Mouse (Mus musculus): Measurements from ENCODE around the gene Gm49601. TPM values are rescaled to one million over a fixed set of nuclear protein-coding genes. Genes with fewer than 3 reads are reported as not detected.

The Gm49601 gene
- polyA plus RNA-seq, 1 experiment from 2014 or later = 21.0 TPM

DNA sequence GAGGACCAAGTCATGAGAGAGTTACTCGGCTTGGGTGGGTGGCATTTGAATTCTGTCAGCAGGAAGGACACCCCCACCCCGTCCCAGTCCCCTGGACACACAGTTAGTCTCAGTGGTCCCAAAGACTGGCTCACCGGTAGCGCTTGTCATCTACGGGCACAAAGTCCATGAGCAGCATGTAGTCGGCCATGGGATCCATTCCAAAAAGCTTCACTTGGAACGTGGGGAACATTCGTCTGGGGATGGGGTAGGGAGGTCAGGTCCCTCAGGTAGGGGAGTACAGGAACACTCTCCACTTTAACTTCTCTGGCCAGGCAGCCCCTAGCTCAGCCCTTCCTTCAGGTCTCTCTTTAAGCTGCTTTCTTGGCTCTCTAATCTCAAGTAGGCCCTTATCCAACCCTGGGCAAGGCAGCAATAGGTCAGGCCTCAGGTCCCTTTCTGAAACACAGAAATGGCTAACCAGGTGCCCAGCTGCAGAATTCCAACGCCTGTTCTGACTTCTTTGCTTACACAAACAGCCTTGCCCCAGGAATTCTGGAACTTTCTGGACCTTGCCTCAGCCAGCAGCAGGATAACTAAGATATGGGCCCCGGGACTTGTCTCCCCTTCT lies 41.2 kb downstream of the Gm49601 start:
- no peaks in the 10 kb centered on the region for H3K9me3 ChIP-seq
- H3K27ac ChIP-seq = no peak overlapping the region
- H3K9ac ChIP-seq = no peak overlapping the region
- no peaks in the 10 kb centered on the region for H3K36me3 ChIP-seq
- H3K27me3 ChIP-seq = peaks cover 99% of the 10 kb centered on the region
- H3K4me3 ChIP-seq = peak overlapping the region; percentile 35; the same call in 1 of the 2 replicates
- ATAC-seq (ENCODE audit: low FRiP score) = no peak
- peak overlapping the region; percentile 60; the same call in 1 of the 2 replicates for H3K4me2 ChIP-seq
- H3K4me1 ChIP-seq (replicated peaks) = peaks cover 50% of the 10 kb centered on the region
- 14% methylated on average over 10 of the region's 10 CpGs for WGBS

DNA sequence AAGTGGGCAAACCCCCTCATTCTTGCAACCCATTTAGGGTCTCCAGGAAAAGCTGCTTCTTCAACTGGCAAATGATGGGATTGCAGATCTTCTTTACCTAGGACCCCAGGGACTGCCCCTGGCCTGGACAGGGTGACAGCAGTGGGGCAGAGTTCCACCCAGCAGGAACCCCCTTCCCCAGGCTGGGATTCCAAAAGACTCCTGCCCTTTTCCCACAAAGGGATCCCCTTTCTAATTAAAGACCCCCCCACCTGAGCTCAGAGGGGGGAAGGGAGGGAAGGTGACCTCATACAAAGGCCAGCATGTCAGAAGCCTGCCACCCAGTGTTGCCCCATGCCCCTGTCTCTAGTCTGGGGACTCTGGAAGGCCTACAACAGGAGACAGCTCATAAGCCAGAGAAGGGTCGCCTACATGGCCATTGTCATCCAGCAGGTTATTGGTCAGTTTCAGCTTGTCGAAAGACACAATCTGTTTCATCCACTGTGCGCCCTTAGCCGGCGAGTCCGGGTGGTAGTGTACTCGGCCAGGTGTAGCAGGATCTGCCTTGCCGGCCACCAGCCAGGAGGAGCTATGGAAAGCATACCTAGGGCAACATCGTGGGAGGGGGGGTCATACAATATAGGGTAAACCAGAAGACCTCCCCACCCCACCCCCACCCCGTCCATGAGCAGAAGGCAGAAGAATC lies 42.4 kb downstream of the Gm49601 start:
- Histone ChIP-seq H3K27me3 (peaks cover 97% of the 10 kb centered on the region), H3K4me2 (no peak overlapping the region), H3K9ac (no peak overlapping the region), H3K36me3 (no peaks in the 10 kb centered on the region), H3K9me3 (no peaks in the 10 kb centered on the region), H3K27ac (no peak overlapping the region), H3K4me1 (replicated peaks) (peaks cover 50% of the 10 kb centered on the region), H3K4me3 (no peak overlapping the region)
- no peak for ATAC-seq (ENCODE audit: low FRiP score)
- WGBS = 10% methylated on average over 10 of the region's 10 CpGs

DNA sequence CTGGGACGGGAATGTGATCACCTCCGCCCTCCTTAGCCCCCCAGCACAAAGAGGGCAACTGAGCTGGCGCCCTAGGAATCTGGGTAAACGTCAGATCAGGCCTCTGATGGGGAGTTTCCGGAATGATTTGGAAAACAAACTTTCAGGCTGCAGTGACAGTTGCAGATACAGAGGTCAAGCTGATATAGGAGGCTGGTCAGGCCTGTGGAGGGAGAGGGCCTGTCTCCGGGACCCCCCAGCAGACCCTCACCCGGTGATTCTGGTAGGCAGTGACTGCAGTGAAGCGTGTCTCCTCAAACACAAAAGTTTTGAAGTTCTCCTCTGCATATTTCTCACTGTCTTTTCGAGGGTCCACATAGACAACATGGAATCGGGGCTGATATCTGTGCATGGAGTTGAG lies 43.1 kb downstream of the Gm49601 start:
- WGBS = 13% methylated on average over 10 of the region's 10 CpGs
- peaks cover 97% of the 10 kb centered on the region for H3K27me3 ChIP-seq
- peaks cover 44% of the 10 kb centered on the region for H3K4me1 ChIP-seq (replicated peaks)
- H3K9ac ChIP-seq = no peak overlapping the region
- ATAC-seq (ENCODE audit: low FRiP score) = no peak
- no peak overlapping the region for H3K4me2 ChIP-seq
- no peak overlapping the region for H3K27ac ChIP-seq
- H3K4me3 ChIP-seq = peak overlapping the region; percentile 41; the same call in 1 of the 2 replicates
- no peaks in the 10 kb centered on the region for H3K9me3 ChIP-seq
- no peaks in the 10 kb centered on the region for H3K36me3 ChIP-seq

DNA sequence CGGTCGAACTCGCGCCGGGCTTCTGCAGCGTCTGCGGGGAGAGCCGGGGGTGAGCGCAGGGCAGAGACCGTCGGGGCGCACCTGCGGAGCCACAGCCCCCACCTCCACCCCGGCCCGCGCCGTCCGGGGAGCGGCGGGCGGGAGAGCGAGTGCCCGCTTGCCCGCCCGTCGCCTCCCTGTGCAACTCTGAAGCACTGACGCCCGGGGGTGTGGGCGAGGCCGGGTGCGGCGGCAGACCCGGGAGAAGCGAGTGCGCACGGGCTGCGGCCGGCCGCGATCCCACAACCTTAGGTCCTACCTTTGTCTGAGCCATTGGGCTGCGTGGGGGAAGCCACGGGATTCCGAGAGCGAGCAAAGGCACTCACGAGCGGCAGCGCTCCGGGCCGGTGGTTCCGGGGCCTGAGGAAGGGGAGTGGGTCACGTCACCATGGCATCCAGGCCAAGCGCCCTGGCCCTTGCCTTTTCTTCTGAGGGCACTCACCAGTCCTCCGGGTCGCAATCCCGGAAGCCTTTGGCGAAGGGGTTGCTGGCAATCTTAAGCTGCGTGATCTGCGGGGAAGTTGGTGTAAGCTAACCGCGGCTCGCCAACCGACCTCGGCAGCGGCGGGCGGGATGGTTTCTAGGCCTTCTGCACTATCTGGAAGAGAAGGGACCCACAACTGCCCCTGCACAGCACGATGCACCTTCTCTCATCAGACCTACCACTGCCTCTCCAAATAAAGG lies 43.6 kb downstream of the Gm49601 start:
- no peak overlapping the region for H3K27ac ChIP-seq
- H3K27me3 ChIP-seq = peaks cover 97% of the 10 kb centered on the region
- peaks cover 39% of the 10 kb centered on the region for H3K4me1 ChIP-seq (replicated peaks)
- no peaks in the 10 kb centered on the region for H3K9me3 ChIP-seq
- H3K4me2 ChIP-seq = peak overlapping the region; percentile 56
- WGBS = 1% methylated on average over 60 of the region's 67 CpGs
- ATAC-seq (ENCODE audit: low FRiP score) = peak; percentile 11; the same call in 1 of the 2 replicates
- no peaks in the 10 kb centered on the region for H3K36me3 ChIP-seq
- peak overlapping the region; percentile 41 for H3K4me3 ChIP-seq
- H3K9ac ChIP-seq = peak overlapping the region; percentile 58; the same call in 1 of the 2 replicates

DNA sequence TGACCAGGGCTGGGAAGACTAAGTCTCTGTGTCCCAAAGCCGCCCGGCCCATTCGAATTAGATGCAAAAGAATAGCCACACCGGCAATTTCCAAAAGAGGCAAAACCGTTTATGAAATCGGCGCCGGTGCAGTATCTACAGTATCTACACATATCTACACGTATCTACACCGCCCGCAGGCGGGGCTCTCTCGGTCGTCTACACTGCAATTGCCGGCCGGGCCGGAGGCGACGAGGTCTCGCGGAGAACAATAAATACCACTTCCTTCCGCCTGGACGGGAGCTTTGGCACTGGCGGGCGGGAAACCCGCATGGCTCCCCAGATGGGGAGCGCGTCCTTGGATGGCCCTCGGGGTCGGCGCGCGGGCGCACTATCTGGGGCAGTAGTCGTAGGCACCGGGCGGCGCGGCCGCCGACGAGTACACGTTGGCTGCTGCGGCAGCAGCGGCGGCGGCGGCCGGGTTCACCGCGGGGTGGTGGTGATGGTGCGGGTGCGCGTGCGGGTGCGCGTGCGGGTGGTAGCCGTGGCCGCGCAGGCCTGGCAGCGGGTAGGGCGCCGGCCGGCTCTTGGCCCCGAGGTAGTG lies 44.5 kb downstream of the Gm49601 start:
- WGBS = 1% methylated on average over 66 of the region's 66 CpGs
- Histone ChIP-seq H3K4me2 (peak overlapping the region; percentile 56), H3K4me1 (replicated peaks) (peaks cover 39% of the 10 kb centered on the region), H3K4me3 (peak overlapping the region; percentile 41), H3K9me3 (no peaks in the 10 kb centered on the region), H3K9ac (peak overlapping the region; percentile 58), H3K27ac (0 out of 2 replicates have a peak overlapping the region, but pooled peaks have one; percentile 8), H3K27me3 (peaks cover 97% of the 10 kb centered on the region), H3K36me3 (no peaks in the 10 kb centered on the region)
- 0 out of 2 replicates have a peak, but pooled peaks have one; percentile 22 for ATAC-seq (ENCODE audit: low FRiP score)

DNA sequence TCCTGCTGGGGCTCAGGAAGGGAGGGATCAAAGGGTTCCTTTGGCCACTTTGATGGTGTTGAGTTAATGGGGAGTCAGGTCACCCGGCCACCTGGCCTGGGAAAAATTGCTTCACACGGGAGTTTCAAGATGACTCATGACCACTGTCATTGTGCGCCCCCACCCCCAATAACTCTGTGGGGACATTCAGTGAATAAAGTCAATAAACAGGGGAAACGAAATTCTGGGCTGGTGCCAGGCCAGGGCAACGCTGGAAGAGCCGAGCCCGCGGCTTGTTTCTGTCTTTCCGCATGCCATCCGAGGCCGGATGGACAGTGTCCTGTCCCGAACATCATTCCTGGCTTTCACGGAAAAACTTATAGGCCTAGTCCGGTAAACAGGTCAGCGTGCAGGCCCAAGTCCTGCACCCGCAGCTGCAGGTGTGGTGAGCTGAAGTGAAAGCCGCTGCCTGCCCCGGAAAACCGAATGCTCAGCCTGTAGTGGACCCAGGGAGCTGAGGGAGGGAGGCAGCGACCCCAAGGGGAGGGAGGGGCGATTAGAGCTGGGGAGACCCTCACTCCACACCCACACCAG lies 45.1 kb downstream of the Gm49601 start:
- Histone ChIP-seq H3K27ac (0 out of 2 replicates have a peak overlapping the region, but pooled peaks have one; percentile 8), H3K9ac (peak overlapping the region; percentile 58; the same call in 1 of the 2 replicates), H3K4me2 (peak overlapping the region; percentile 56), H3K36me3 (no peaks in the 10 kb centered on the region), H3K4me1 (replicated peaks) (peaks cover 33% of the 10 kb centered on the region), H3K9me3 (no peaks in the 10 kb centered on the region), H3K27me3 (peaks cover 93% of the 10 kb centered on the region), H3K4me3 (peak overlapping the region; percentile 41)
- WGBS = 3% methylated on average over 21 of the region's 21 CpGs
- no peak for ATAC-seq (ENCODE audit: low FRiP score)

DNA sequence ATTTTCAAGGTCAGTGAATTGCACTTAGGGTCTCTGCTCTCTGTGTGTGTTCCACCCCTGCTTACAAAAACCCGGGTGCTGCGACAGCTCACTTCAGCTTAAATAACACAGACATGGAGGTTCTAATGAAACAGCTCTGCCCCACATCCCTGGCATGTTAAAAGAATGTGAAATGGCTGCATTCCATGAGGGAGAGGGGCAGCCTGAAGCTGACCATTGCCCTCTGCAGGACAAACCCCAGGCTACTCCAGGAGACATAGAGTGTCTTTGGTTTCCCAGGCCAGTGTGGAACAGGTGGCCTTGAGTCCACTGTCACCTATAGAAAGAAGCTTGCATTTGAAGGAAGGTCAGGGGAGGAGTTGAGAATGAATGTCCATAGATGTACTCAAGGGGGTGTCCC lies 45.8 kb downstream of the Gm49601 start:
- Histone ChIP-seq H3K27me3 (peaks cover 86% of the 10 kb centered on the region), H3K4me1 (replicated peaks) (peaks cover 26% of the 10 kb centered on the region), H3K27ac (no peak overlapping the region), H3K4me3 (no peak overlapping the region), H3K4me2 (no peak overlapping the region), H3K9me3 (no peaks in the 10 kb centered on the region), H3K36me3 (no peaks in the 10 kb centered on the region), H3K9ac (no peak overlapping the region)
- WGBS = 14% methylated on average over 2 of the region's 2 CpGs
- no peak for ATAC-seq (ENCODE audit: low FRiP score)

DNA sequence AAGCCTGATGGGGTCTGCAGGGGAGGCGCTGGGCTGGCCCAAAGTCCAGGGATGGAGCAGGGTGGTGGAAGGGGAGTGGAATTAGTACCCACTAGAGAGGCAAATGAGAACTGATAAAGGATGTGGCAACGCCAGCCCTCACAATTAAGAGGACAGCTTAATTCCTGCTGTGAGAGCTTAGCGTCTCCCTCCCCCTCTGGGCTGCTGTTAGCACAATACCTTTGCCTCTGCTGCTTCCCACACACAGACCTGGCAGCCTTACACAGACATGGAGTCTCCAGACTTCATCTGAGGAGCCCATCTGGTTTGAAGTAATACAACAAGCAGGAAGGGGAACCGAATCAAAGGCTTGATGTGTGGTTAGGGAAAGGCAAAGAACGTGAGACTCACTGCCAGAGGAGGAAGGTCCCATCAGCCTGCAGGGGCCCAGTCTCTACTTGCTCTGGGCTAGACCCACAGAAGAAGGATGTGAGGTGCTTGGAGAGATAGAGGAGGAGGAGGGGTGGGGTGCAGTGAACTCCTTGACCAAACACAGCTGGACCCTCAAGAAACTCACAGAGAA lies 48.5 kb downstream of the Gm49601 start:
- Histone ChIP-seq H3K9me3 (no peaks in the 10 kb centered on the region), H3K4me1 (replicated peaks) (peaks cover 21% of the 10 kb centered on the region), H3K4me2 (no peak overlapping the region), H3K27me3 (peaks cover 63% of the 10 kb centered on the region), H3K36me3 (no peaks in the 10 kb centered on the region), H3K9ac (no peak overlapping the region), H3K27ac (no peak overlapping the region), H3K4me3 (no peak overlapping the region)
- ATAC-seq (ENCODE audit: low FRiP score) = no peak
- WGBS = 17% methylated on average over 5 of the region's 5 CpGs

DNA sequence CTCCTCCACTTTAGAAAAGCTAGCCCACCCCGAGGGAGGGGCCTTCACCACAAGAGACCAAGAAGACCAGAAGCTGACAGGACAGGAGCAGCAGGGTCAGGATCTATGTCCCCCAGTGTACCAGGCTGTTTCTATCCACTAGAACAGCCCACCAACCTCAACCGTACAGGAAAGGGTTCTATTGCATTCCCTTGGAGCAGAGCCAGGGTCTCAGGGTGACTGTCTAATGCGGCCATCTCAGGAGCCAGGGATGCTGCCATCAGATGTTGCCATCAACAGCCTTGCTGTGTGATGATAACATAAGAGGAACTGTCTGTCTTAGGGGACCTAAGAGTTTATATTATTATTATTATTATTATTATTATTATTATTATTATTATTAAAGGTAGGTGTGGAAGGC lies 49.2 kb downstream of the Gm49601 start:
- peaks cover 15% of the 10 kb centered on the region for H3K4me1 ChIP-seq (replicated peaks)
- H3K9me3 ChIP-seq = no peaks in the 10 kb centered on the region
- H3K9ac ChIP-seq = no peak overlapping the region
- H3K27ac ChIP-seq = no peak overlapping the region
- H3K27me3 ChIP-seq = peaks cover 57% of the 10 kb centered on the region
- no peak overlapping the region for H3K4me3 ChIP-seq
- no peak overlapping the region for H3K4me2 ChIP-seq
- no peak for ATAC-seq (ENCODE audit: low FRiP score)
- WGBS = 48% methylated on average over 3 of the region's 3 CpGs
- H3K36me3 ChIP-seq = no peaks in the 10 kb centered on the region

DNA sequence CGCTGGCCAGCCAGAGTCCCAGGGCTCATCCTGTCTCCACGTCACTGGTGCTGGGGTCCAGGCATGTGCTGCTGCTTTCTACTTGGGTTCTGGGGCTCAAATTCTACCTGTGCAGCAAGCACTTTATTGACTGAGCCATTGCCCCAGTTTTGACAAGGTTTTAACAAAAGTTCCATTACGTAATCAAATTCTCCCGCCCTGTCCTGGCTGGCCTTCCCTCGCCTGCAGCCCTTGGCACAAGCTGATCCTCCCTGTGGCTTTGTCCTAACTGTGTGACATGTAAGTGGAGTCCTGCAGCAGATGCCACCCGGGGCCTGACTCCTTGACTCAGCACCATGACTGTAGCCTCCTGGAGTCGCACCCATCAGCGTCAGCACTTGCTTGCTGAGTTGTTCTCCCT lies 52.0 kb downstream of the Gm49601 start:
- H3K27me3 ChIP-seq = peaks cover 28% of the 10 kb centered on the region
- no peak overlapping the region for H3K4me3 ChIP-seq
- no peak for ATAC-seq (ENCODE audit: low FRiP score)
- no peak overlapping the region for H3K9ac ChIP-seq
- no peaks in the 10 kb centered on the region for H3K9me3 ChIP-seq
- no peak overlapping the region for H3K4me2 ChIP-seq
- WGBS = 77% methylated on average over 8 of the region's 8 CpGs
- 0 out of 2 replicates have a peak, but pooled peaks cover 3% of the 10 kb centered on the region for H3K4me1 ChIP-seq (replicated peaks)
- H3K36me3 ChIP-seq = no peaks in the 10 kb centered on the region
- no peak overlapping the region for H3K27ac ChIP-seq
